Mouse (Mus musculus): ENCODE data around the gene Sdccag8. TPM values are rescaled to one million over a fixed set of nuclear protein-coding genes. Genes with fewer than 3 reads are reported as not detected.
A peak's percentile ranks its signal among the peaks of the same experiment; 100 is the strongest.

The Sdccag8 gene
- polyA plus RNA-seq, 1 experiment from 2014 or later, result 15.6 TPM

- Histone ChIP-seq H3K9me3 (no peaks in the 10 kb centered on the region), H3K27ac (no peak overlapping the region), H3K4me1 (no peaks in the 10 kb centered on the region; the same call in 1 of the 2 replicates), H3K4me2 (no peak overlapping the region), H3K9ac (no peak overlapping the region), H3K36me3 (no peaks in the 10 kb centered on the region), H3K27me3 (replicated peaks) (no peaks in the 10 kb centered on the region), H3K4me3 (replicated peaks) (no peak overlapping the region)
- WGBS, result 86% methylated on average over 4 of the region's 4 CpGs
- ATAC-seq (ENCODE audit: insufficient read depth, low FRiP score, low read depth), result no peak
Observed at GRCm38 (mm10) chr1:176816728-176817127, 2.3 kb downstream of the Sdccag8 start.

GRCm38 (mm10) chr1:176818147-176818546 lies 3.7 kb downstream of the Sdccag8 start:
- WGBS, result 69% methylated on average over 2 of the region's 2 CpGs
- no peak overlapping the region for H3K27ac ChIP-seq
- ATAC-seq (ENCODE audit: insufficient read depth, low FRiP score, low read depth), result no peak

GRCm38 (mm10) chr1:176818763-176819162 lies 4.3 kb downstream of the Sdccag8 start:
- Histone ChIP-seq H3K36me3 (no peaks in the 10 kb centered on the region), H3K9ac (no peak overlapping the region), H3K4me3 (replicated peaks) (no peak overlapping the region), H3K4me1 (no peaks in the 10 kb centered on the region; the same call in 1 of the 2 replicates), H3K27me3 (replicated peaks) (no peaks in the 10 kb centered on the region), H3K9me3 (no peaks in the 10 kb centered on the region), H3K27ac (0 out of 2 replicates have a peak overlapping the region, but pooled peaks have one; percentile 32), H3K4me2 (no peak overlapping the region)
- ATAC-seq (ENCODE audit: insufficient read depth, low FRiP score, low read depth), result no peak
- 33% methylated on average over 6 of the region's 6 CpGs for WGBS

More at GRCm38 (mm10) chr1:176818147-176818546, 3.7 kb downstream of the Sdccag8 start:
- H3K9me3 ChIP-seq, result no peaks in the 10 kb centered on the region
- H3K9ac ChIP-seq, result no peak overlapping the region
- H3K4me3 ChIP-seq (replicated peaks), result no peak overlapping the region
- H3K4me2 ChIP-seq, result no peak overlapping the region
- no peaks in the 10 kb centered on the region for H3K36me3 ChIP-seq
- no peaks in the 10 kb centered on the region for H3K27me3 ChIP-seq (replicated peaks)
- no peaks in the 10 kb centered on the region; the same call in 1 of the 2 replicates for H3K4me1 ChIP-seq

GRCm38 (mm10) chr1:176821929-176822328 lies 7.5 kb downstream of the Sdccag8 start:
- no peak overlapping the region for H3K4me2 ChIP-seq
- H3K9ac ChIP-seq, result no peak overlapping the region
- ATAC-seq (ENCODE audit: insufficient read depth, low FRiP score, low read depth), result peak; percentile 61; the same call in 1 of the 2 replicates
- H3K4me1 ChIP-seq, result no peaks in the 10 kb centered on the region; the same call in 1 of the 2 replicates
- no peaks in the 10 kb centered on the region for H3K27me3 ChIP-seq (replicated peaks)
- 14% methylated on average over 1 of the region's 1 CpGs for WGBS
- H3K27ac ChIP-seq, result no peak overlapping the region
- H3K4me3 ChIP-seq (replicated peaks), result no peak overlapping the region
- no peaks in the 10 kb centered on the region for H3K36me3 ChIP-seq
- no peaks in the 10 kb centered on the region for H3K9me3 ChIP-seq

- Histone ChIP-seq H3K9me3 (no peaks in the 10 kb centered on the region), H3K27me3 (replicated peaks) (no peaks in the 10 kb centered on the region), H3K36me3 (no peaks in the 10 kb centered on the region), H3K9ac (no peak overlapping the region), H3K4me1 (no peaks in the 10 kb centered on the region; the same call in 1 of the 2 replicates), H3K4me2 (no peak overlapping the region), H3K4me3 (replicated peaks) (no peak overlapping the region), H3K27ac (no peak overlapping the region)
- 69% methylated on average over 4 of the region's 4 CpGs for WGBS
- no peak for ATAC-seq (ENCODE audit: insufficient read depth, low FRiP score, low read depth)
Observed at GRCm38 (mm10) chr1:176822949-176823348, 8.5 kb downstream of the Sdccag8 start.

- 70% methylated on average over 8 of the region's 8 CpGs for WGBS
- no peak for ATAC-seq (ENCODE audit: insufficient read depth, low FRiP score, low read depth)
Observed at GRCm38 (mm10) chr1:176823889-176824288, 9.4 kb downstream of the Sdccag8 start.

GRCm38 (mm10) chr1:176824611-176825010 lies 10.2 kb downstream of the Sdccag8 start:
- WGBS, result 90% methylated on average over 6 of the region's 6 CpGs
- Histone ChIP-seq H3K9me3 (no peaks in the 10 kb centered on the region), H3K27me3 (replicated peaks) (no peaks in the 10 kb centered on the region), H3K4me3 (replicated peaks) (no peak overlapping the region), H3K27ac (no peak overlapping the region), H3K4me2 (no peak overlapping the region), H3K9ac (no peak overlapping the region), H3K36me3 (no peaks in the 10 kb centered on the region), H3K4me1 (no peaks in the 10 kb centered on the region)
- ATAC-seq (ENCODE audit: insufficient read depth, low FRiP score, low read depth), result no peak

More at GRCm38 (mm10) chr1:176823889-176824288, 9.4 kb downstream of the Sdccag8 start:
- Histone ChIP-seq H3K27me3 (replicated peaks) (no peaks in the 10 kb centered on the region), H3K36me3 (no peaks in the 10 kb centered on the region), H3K4me1 (no peaks in the 10 kb centered on the region), H3K9ac (no peak overlapping the region), H3K27ac (no peak overlapping the region), H3K4me2 (no peak overlapping the region), H3K9me3 (no peaks in the 10 kb centered on the region), H3K4me3 (replicated peaks) (no peak overlapping the region)

- Histone ChIP-seq H3K4me3 (replicated peaks) (no peak overlapping the region), H3K4me1 (no peaks in the 10 kb centered on the region), H3K36me3 (no peaks in the 10 kb centered on the region), H3K27ac (no peak overlapping the region), H3K9me3 (no peaks in the 10 kb centered on the region), H3K9ac (no peak overlapping the region), H3K4me2 (no peak overlapping the region), H3K27me3 (replicated peaks) (no peaks in the 10 kb centered on the region)
- ATAC-seq (ENCODE audit: insufficient read depth, low FRiP score, low read depth), result no peak
- 89% methylated on average over 4 of the region's 4 CpGs for WGBS
Observed at GRCm38 (mm10) chr1:176825084-176825483, 10.6 kb downstream of the Sdccag8 start.

GRCm38 (mm10) chr1:176826186-176826585 lies 11.7 kb downstream of the Sdccag8 start:
- ATAC-seq (ENCODE audit: insufficient read depth, low FRiP score, low read depth), result no peak
- Histone ChIP-seq H3K4me3 (replicated peaks) (no peak overlapping the region), H3K36me3 (no peaks in the 10 kb centered on the region), H3K9ac (no peak overlapping the region), H3K27me3 (replicated peaks) (no peaks in the 10 kb centered on the region), H3K4me1 (no peaks in the 10 kb centered on the region), H3K4me2 (no peak overlapping the region), H3K9me3 (no peaks in the 10 kb centered on the region), H3K27ac (no peak overlapping the region)
- WGBS, result 83% methylated on average over 11 of the region's 11 CpGs

GRCm38 (mm10) chr1:176826931-176827330 lies 12.5 kb downstream of the Sdccag8 start:
- Histone ChIP-seq H3K9me3 (no peaks in the 10 kb centered on the region), H3K9ac (no peak overlapping the region), H3K4me3 (replicated peaks) (no peak overlapping the region), H3K4me1 (no peaks in the 10 kb centered on the region), H3K4me2 (no peak overlapping the region), H3K27ac (no peak overlapping the region), H3K36me3 (no peaks in the 10 kb centered on the region), H3K27me3 (replicated peaks) (no peaks in the 10 kb centered on the region)
- no peak for ATAC-seq (ENCODE audit: insufficient read depth, low FRiP score, low read depth)
- 83% methylated on average over 4 of the region's 4 CpGs for WGBS

GRCm38 (mm10) chr1:176827365-176827764 lies 12.9 kb downstream of the Sdccag8 start:
- Histone ChIP-seq H3K4me2 (no peak overlapping the region), H3K9me3 (no peaks in the 10 kb centered on the region), H3K27ac (no peak overlapping the region), H3K4me3 (replicated peaks) (no peak overlapping the region), H3K9ac (no peak overlapping the region), H3K27me3 (replicated peaks) (no peaks in the 10 kb centered on the region), H3K36me3 (no peaks in the 10 kb centered on the region), H3K4me1 (no peaks in the 10 kb centered on the region)
- 73% methylated on average over 4 of the region's 4 CpGs for WGBS
- ATAC-seq (ENCODE audit: insufficient read depth, low FRiP score, low read depth), result no peak

GRCm38 (mm10) chr1:176827945-176828485 lies 13.6 kb downstream of the Sdccag8 start:
- no peak overlapping the region for H3K4me3 ChIP-seq (replicated peaks)
- H3K4me2 ChIP-seq, result no peak overlapping the region
- no peak overlapping the region for H3K9ac ChIP-seq
- H3K36me3 ChIP-seq, result no peaks in the 10 kb centered on the region
- no peak overlapping the region for H3K27ac ChIP-seq
- no peak for ATAC-seq (ENCODE audit: insufficient read depth, low FRiP score, low read depth)
- H3K27me3 ChIP-seq (replicated peaks), result no peaks in the 10 kb centered on the region
- no peaks in the 10 kb centered on the region for H3K9me3 ChIP-seq
- WGBS, result 73% methylated on average over 5 of the region's 5 CpGs
- no peaks in the 10 kb centered on the region for H3K4me1 ChIP-seq

- no peaks in the 10 kb centered on the region for H3K9me3 ChIP-seq
- 88% methylated on average over 12 of the region's 12 CpGs for WGBS
- H3K9ac ChIP-seq, result no peak overlapping the region
- no peak overlapping the region for H3K4me3 ChIP-seq (replicated peaks)
- no peak overlapping the region for H3K27ac ChIP-seq
- no peaks in the 10 kb centered on the region for H3K27me3 ChIP-seq (replicated peaks)
- no peaks in the 10 kb centered on the region for H3K36me3 ChIP-seq
- no peaks in the 10 kb centered on the region for H3K4me1 ChIP-seq
- H3K4me2 ChIP-seq, result no peak overlapping the region
- no peak for ATAC-seq (ENCODE audit: insufficient read depth, low FRiP score, low read depth)
Observed at GRCm38 (mm10) chr1:176828666-176829065, 14.2 kb downstream of the Sdccag8 start.
